Mouse (Mus musculus): Measurements from ENCODE around the gene DXBay18. TPM values are rescaled to one million over a fixed set of nuclear protein-coding genes. Genes with fewer than 3 reads are reported as not detected.

The DXBay18 gene
- polyA plus RNA-seq, 1 experiment from 2014 or later: not detected

Other genes with a start within 250 kb of the DXBay18 start
- gene Cetn2, start 231.0 kb downstream of the DXBay18 start, polyA plus RNA-seq (2014; fragmentation: Nextera tagmentation; extraction: Ambion mirVana): 112 and 143 TPM in 2 replicates
- gene Nsdhl, start 230.9 kb downstream of the DXBay18 start, polyA plus RNA-seq (2014; fragmentation: Nextera tagmentation; extraction: Ambion mirVana): 25.4 and 29.5 TPM in 2 replicates
- 3.0 and 4.9 TPM in 2 replicates for gene Zfp185, start 162.1 kb downstream of the DXBay18 start, polyA plus RNA-seq (2014; fragmentation: Nextera tagmentation; extraction: Ambion mirVana)
- not detected in 2 replicates for gene Pnma5, start 112.3 kb downstream of the DXBay18 start, polyA plus RNA-seq (2014; fragmentation: Nextera tagmentation; extraction: Ambion mirVana)
- 0.12 TPM in 1 of 2 replicates, not detected in the other for gene Pnma3, start 84.7 kb downstream of the DXBay18 start, polyA plus RNA-seq (2014; fragmentation: Nextera tagmentation; extraction: Ambion mirVana)
- gene Xlr4a, start 67.0 kb downstream of the DXBay18 start, polyA plus RNA-seq (2014; fragmentation: Nextera tagmentation; extraction: Ambion mirVana): 0.46 TPM in 1 of 2 replicates, not detected in the other
- 0.51 and 1.4 TPM in 2 replicates for gene Xlr3a, start 52.4 kb downstream of the DXBay18 start, polyA plus RNA-seq (2014; fragmentation: Nextera tagmentation; extraction: Ambion mirVana)
- gene Gm14685, start 32.4 kb downstream of the DXBay18 start, polyA plus RNA-seq (2014; fragmentation: Nextera tagmentation; extraction: Ambion mirVana): not detected in 2 replicates
- not detected in 2 replicates for gene Xlr5b, start 654 bp downstream of the DXBay18 start, polyA plus RNA-seq (2014; fragmentation: Nextera tagmentation; extraction: Ambion mirVana)
- not detected in 2 replicates for gene Spin2d, start 27.5 kb upstream of the DXBay18 start, polyA plus RNA-seq (2014; fragmentation: Nextera tagmentation; extraction: Ambion mirVana)
- gene Xlr3b, start 42.8 kb upstream of the DXBay18 start, polyA plus RNA-seq (2014; fragmentation: Nextera tagmentation; extraction: Ambion mirVana): 6.0 and 8.6 TPM in 2 replicates
- gene Xlr4b, start 64.9 kb upstream of the DXBay18 start, polyA plus RNA-seq (2014; fragmentation: Nextera tagmentation; extraction: Ambion mirVana): 0.50 TPM in 1 of 2 replicates, not detected in the other
- 9.1 and 9.9 TPM in 2 replicates for gene F8a, start 78.8 kb upstream of the DXBay18 start, polyA plus RNA-seq (2014; fragmentation: Nextera tagmentation; extraction: Ambion mirVana)
- gene Xlr4c, start 93.7 kb upstream of the DXBay18 start, polyA plus RNA-seq (2014; fragmentation: Nextera tagmentation; extraction: Ambion mirVana): not detected in 2 replicates
- not detected in 2 replicates for gene Xlr3c, start 115.9 kb upstream of the DXBay18 start, polyA plus RNA-seq (2014; fragmentation: Nextera tagmentation; extraction: Ambion mirVana)
- gene Xlr5a, start 143.5 kb upstream of the DXBay18 start, polyA plus RNA-seq (2014; fragmentation: Nextera tagmentation; extraction: Ambion mirVana): 0.31 TPM in 1 of 2 replicates, not detected in the other
- not detected in 2 replicates for gene Xlr5c, start 143.5 kb upstream of the DXBay18 start, polyA plus RNA-seq (2014; fragmentation: Nextera tagmentation; extraction: Ambion mirVana)
- gene Gm45015, start 187.4 kb upstream of the DXBay18 start, polyA plus RNA-seq (2014; fragmentation: Nextera tagmentation; extraction: Ambion mirVana): not detected in 2 replicates
- 11.1 and 17.1 TPM in 2 replicates for gene Zfp275, start 193.2 kb upstream of the DXBay18 start, polyA plus RNA-seq (2014; fragmentation: Nextera tagmentation; extraction: Ambion mirVana)
- gene Gm18336, start 249.3 kb upstream of the DXBay18 start, polyA plus RNA-seq (2014; fragmentation: Nextera tagmentation; extraction: Ambion mirVana): not detected in 2 replicates